ENCODE assay signal across 12 mouse cellular contexts in genomic region chr17:88858666-88859065, GRCm38 (mm10).
DNase-seq lines count a peak whose midpoint lies in the region; ATAC-seq and TF ChIP-seq lines count a peak whose summit lies in the region.
"Had no signal": no experiment of that assay in that cellular context is flagged by ENCODE, and none has a peak within 500 bp of the region (broad histone marks: within the 10 kb centered on the region; RNA-seq: fewer than 3 reads in every experiment).

No protein-coding gene starts in this region.

- peak; percentile 31 to 43 for DNase-seq in cerebellum, postnatal 14 days
- DNase-seq in cerebellum, postnatal 25 days = no peak
- DNase-seq in hindbrain, embryonic 14.5 days (ENCODE audit: low spot score) = no peak
- DNase-seq in right cerebral cortex, adult 18-20 months = peak; percentile 16
- no peak for DNase-seq in right cerebral cortex, postnatal 36 days (ENCODE audit: low spot score in 2 of 2)
- peak; percentile 28 for DNase-seq in lung, postnatal 14 days
- DNase-seq in thymus, adult 2 months = no peak
- DNase-seq: gastrocnemius, postnatal 25 days; thymus, postnatal 36 days had no signal

- no peak for TF ChIP-seq POLR2A in thymus, adult 2 months (IDR thresholded peaks at IDR 0.05; ENCODE audit: control insufficient read depth, extremely low read depth, insufficient read depth, low read length, poor library complexity)

- no peak overlapping the region for H3K9ac ChIP-seq in hindbrain, embryonic 14.5 days
- no peak overlapping the region for H3K9ac ChIP-seq in hindbrain, embryonic 12.5 days
- H3K9ac ChIP-seq: kidney, embryonic 15.5 days had no signal

- peak overlapping the region; percentile 57; the same call in 1 of the 2 replicates for H3K27ac ChIP-seq in hindbrain, embryonic 14.5 days
- H3K27ac ChIP-seq in hindbrain, embryonic 12.5 days = no peak overlapping the region
- H3K27ac ChIP-seq in thymus, adult 2 months (ENCODE audit: control insufficient read depth, insufficient read depth, low read length) = no peak overlapping the region
- H3K27ac ChIP-seq: kidney, embryonic 15.5 days had no signal

- no peaks in the 10 kb centered on the region for H3K9me3 ChIP-seq in hindbrain, embryonic 14.5 days (ENCODE audit: control insufficient read depth, low read length)
- H3K9me3 ChIP-seq in hindbrain, embryonic 12.5 days (replicated peaks) = no peaks in the 10 kb centered on the region
- H3K9me3 ChIP-seq: kidney, embryonic 15.5 days had no signal

- no peak overlapping the region for H3K4me3 ChIP-seq in hindbrain, embryonic 14.5 days (replicated peaks; ENCODE audit: low read length)
- H3K4me3 ChIP-seq in hindbrain, embryonic 12.5 days = no peak overlapping the region
- H3K4me3 ChIP-seq in thymus, adult 2 months (ENCODE audit: control insufficient read depth, insufficient read depth, low read length) = no peak overlapping the region
- H3K4me3 ChIP-seq: kidney, embryonic 15.5 days had no signal

- no peak overlapping the region for H3K4me2 ChIP-seq in hindbrain, embryonic 14.5 days (replicated peaks)
- no peak overlapping the region for H3K4me2 ChIP-seq in hindbrain, embryonic 12.5 days (replicated peaks)
- H3K4me2 ChIP-seq: kidney, embryonic 15.5 days had no signal

- no peaks in the 10 kb centered on the region for H3K36me3 ChIP-seq in hindbrain, embryonic 14.5 days (replicated peaks; ENCODE audit: control insufficient read depth, insufficient read depth)
- H3K36me3 ChIP-seq in hindbrain, embryonic 12.5 days = no peaks in the 10 kb centered on the region
- no peaks in the 10 kb centered on the region for H3K36me3 ChIP-seq in thymus, adult 2 months (ENCODE audit: control insufficient read depth, insufficient read depth, low read length)
- H3K36me3 ChIP-seq: G1E; kidney, embryonic 15.5 days had no signal

- TF ChIP-seq CTCF in thymus, adult 2 months (IDR thresholded peaks at IDR 0.05; ENCODE audit: borderline replicate concordance, control insufficient read depth, extremely low read depth, insufficient read depth, low read length, poor library complexity) = no peak

- 63% methylated on average over 4 of the region's 4 CpGs for WGBS in hindbrain, embryonic 14.5 days
- WGBS in hindbrain, embryonic 12.5 days = 84% methylated on average over 4 of the region's 4 CpGs
- WGBS in thymus, adult 2 months = 84% methylated on average over 4 of the region's 4 CpGs

- ATAC-seq in hindbrain, embryonic 14.5 days (ENCODE audit: low FRiP score) = no peak
- no peak for ATAC-seq in hindbrain, embryonic 12.5 days (ENCODE audit: low FRiP score)

- H3K27me3 ChIP-seq in hindbrain, embryonic 14.5 days (ENCODE audit: control insufficient read depth, insufficient read depth, low read length) = no peaks in the 10 kb centered on the region
- no peaks in the 10 kb centered on the region for H3K27me3 ChIP-seq in hindbrain, embryonic 12.5 days
- no peaks in the 10 kb centered on the region for H3K27me3 ChIP-seq in thymus, adult 2 months (ENCODE audit: control insufficient read depth, insufficient read depth, low read length)
- H3K27me3 ChIP-seq: kidney, embryonic 15.5 days had no signal

- H3K4me1 ChIP-seq in hindbrain, embryonic 14.5 days (replicated peaks; ENCODE audit: control insufficient read depth, insufficient read depth, low read length) = no peaks in the 10 kb centered on the region; the same call in 1 of the 2 replicates
- no peaks in the 10 kb centered on the region for H3K4me1 ChIP-seq in hindbrain, embryonic 12.5 days
- H3K4me1 ChIP-seq in thymus, adult 2 months (replicated peaks; ENCODE audit: control insufficient read depth, insufficient read depth, low read length) = no peaks in the 10 kb centered on the region

Comparison
In these comparisons a context has a peak if more than half of its experiments do, and no peak if none do; other contexts are left out.
1. DNase-seq: peak in cerebellum, postnatal 14 days (2 of 2), right cerebral cortex, adult 18-20 months (single experiment) and lung, postnatal 14 days (single experiment); none in cerebellum, postnatal 25 days (0 of 2), hindbrain, embryonic 14.5 days (single experiment), right cerebral cortex, postnatal 36 days (0 of 2) and thymus, adult 2 months (single experiment).